Mouse (Mus musculus): Measurements from ENCODE around the gene Ttc28. TPM values are rescaled to one million over a fixed set of nuclear protein-coding genes. Genes with fewer than 3 reads are reported as not detected.

Gene Ttc28
- total and polyA plus RNA-seq, 3 experiments = 0.21 to 0.89 (median 0.28) TPM

DNA sequence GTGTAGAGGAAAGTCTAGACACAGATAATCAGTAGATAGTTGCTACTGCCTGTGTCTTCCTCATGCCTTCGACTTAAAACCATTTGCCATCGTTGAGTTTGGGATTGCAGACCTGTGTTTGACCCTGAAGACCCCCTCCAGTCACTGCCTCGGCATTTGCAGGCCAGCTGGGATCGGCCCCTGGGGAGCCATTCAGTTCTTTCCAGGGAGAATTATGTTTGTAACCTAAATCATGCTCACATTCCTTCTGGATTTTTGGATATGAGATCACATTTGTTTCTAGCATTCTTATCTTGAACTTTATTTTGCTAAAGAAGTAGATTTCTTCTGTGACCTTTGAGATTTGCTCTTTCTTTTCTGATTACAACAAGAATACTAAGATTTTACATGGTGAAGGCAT, 80.5 kb downstream of the Ttc28 start:
- no peak overlapping the region for H3K4me3 ChIP-seq (replicated peaks in 1 of 3; ENCODE audit: low read depth in 2 of 3, low read length in 2 of 3, poor library complexity in 1 of 3)
- dilution Hi-C loops (cut with MboI; ENCODE audit: extremely low pct_ligation_motif_present, extremely low pct_unique_long_range_greater_than_20kb, low sequenced_read_pairs) (no loop called here), in situ Hi-C loops (cut with MboI; ENCODE audit: low pct_ligation_motif_present, low pct_unique_long_range_greater_than_20kb, low sequenced_read_pairs) (no loop called here)

GRCm38 (mm10) chr5:110960890-110961289, 81.3 kb downstream of the Ttc28 start:
- Histone ChIP-seq H3K27me3 (replicated peaks) (peaks cover 2% of the 10 kb centered on the region), H3K9me3 (replicated peaks; ENCODE audit: low read length) (no peaks in the 10 kb centered on the region), H3K4me3 (replicated peaks in 1 of 3; ENCODE audit: low read depth in 2 of 3, low read length in 2 of 3, poor library complexity in 1 of 3) (no peak overlapping the region), H3K36me3 (replicated peaks in 1 of 2; ENCODE audit: control insufficient read depth in 1 of 2, insufficient read depth in 1 of 2, low read length in 1 of 2) (no peaks in the 10 kb centered on the region), H3K4me1 (ENCODE audit: control insufficient read depth in 1 of 2, insufficient read depth in 2 of 2) (peaks cover 0 to 3% of the 10 kb centered on the region in 2 experiments; a peak in 1 of 4 replicates), H3K79me2 (replicated peaks; ENCODE audit: control insufficient read depth, extremely low read depth, insufficient read depth, poor library complexity, severe bottlenecking) (no peaks in the 10 kb centered on the region), H3K27ac (ENCODE audit: insufficient read depth, low read depth) (no peak overlapping the region), H3K9ac (ENCODE audit: insufficient read depth, low read depth) (no peak overlapping the region), H3K4me2 (ENCODE audit: insufficient read depth, low read depth, poor library complexity, severe bottlenecking) (no peak overlapping the region)
- dilution Hi-C loops (cut with MboI; ENCODE audit: extremely low pct_ligation_motif_present, extremely low pct_unique_long_range_greater_than_20kb, low sequenced_read_pairs) = no loop called here
- DNase-seq (ENCODE audit: extremely low read depth) = no peak
- in situ Hi-C loops (cut with MboI; ENCODE audit: low pct_ligation_motif_present, low pct_unique_long_range_greater_than_20kb, low sequenced_read_pairs) = no loop called here
- TF ChIP-seq ZKSCAN1 (IDR thresholded peaks at IDR 0.05; ENCODE audit: borderline replicate concordance, low read depth, low read length) (no peak), JUN (IDR thresholded peaks at IDR 0.05; ENCODE audit: insufficient read depth, low read depth, low read length) (no peak), E2F4 (IDR thresholded peaks at IDR 0.05; ENCODE audit: insufficient replicate concordance, low read depth, low read length) (no peak), GABPA (IDR thresholded peaks at IDR 0.05; ENCODE audit: insufficient replicate concordance, low read depth, low read length) (no peak), POLR2A (IDR thresholded peaks at IDR 0.05; ENCODE audit: low read depth, low read length) (no peak), EP300 (IDR thresholded peaks at IDR 0.05; ENCODE audit: low read length) (no peak), KAT2A (IDR thresholded peaks at IDR 0.05; ENCODE audit: insufficient replicate concordance, low read length) (no peak), JUND (conservative IDR thresholded peaks at IDR 0.05; ENCODE audit: low read depth, low read length) (no peak), NRF1 (IDR thresholded peaks at IDR 0.05; ENCODE audit: low read depth, low read length) (no peak), MAFK (IDR thresholded peaks at IDR 0.05; ENCODE audit: insufficient replicate concordance, low read length) (no peak), SIN3A (IDR thresholded peaks at IDR 0.05; ENCODE audit: low read length) (no peak), NELFE (IDR thresholded peaks at IDR 0.05; ENCODE audit: low read depth, low read length) (no peak), HCFC1 (IDR thresholded peaks at IDR 0.05; ENCODE audit: low read depth, low read length) (no peak), TCF12 (IDR thresholded peaks at IDR 0.05; ENCODE audit: low read depth, low read length) (no peak), ETS1 (conservative IDR thresholded peaks at IDR 0.05; ENCODE audit: low read depth, low read length) (no peak), RAD21 (IDR thresholded peaks at IDR 0.05; ENCODE audit: low read depth, low read length) (no peak), ZMIZ1 (IDR thresholded peaks at IDR 0.05; ENCODE audit: low read depth, low read length) (no peak), USF2 (conservative IDR thresholded peaks at IDR 0.05; ENCODE audit: low read depth, low read length) (no peak), MAX (IDR thresholded peaks at IDR 0.05; ENCODE audit: low read length) (no peak)

More for the DNA sequence above, 80.5 kb downstream of the Ttc28 start:
- Histone ChIP-seq H3K27ac (ENCODE audit: insufficient read depth, low read depth) (no peak overlapping the region), H3K9me3 (replicated peaks; ENCODE audit: low read length) (no peaks in the 10 kb centered on the region), H3K4me1 (ENCODE audit: control insufficient read depth in 1 of 2, insufficient read depth in 2 of 2) (no peaks in the 10 kb centered on the region), H3K9ac (ENCODE audit: insufficient read depth, low read depth) (no peak overlapping the region), H3K36me3 (replicated peaks in 1 of 2; ENCODE audit: control insufficient read depth in 1 of 2, insufficient read depth in 1 of 2, low read length in 1 of 2) (no peaks in the 10 kb centered on the region), H3K79me2 (replicated peaks; ENCODE audit: control insufficient read depth, extremely low read depth, insufficient read depth, poor library complexity, severe bottlenecking) (no peaks in the 10 kb centered on the region), H3K4me2 (ENCODE audit: insufficient read depth, low read depth, poor library complexity, severe bottlenecking) (no peak overlapping the region), H3K27me3 (replicated peaks) (peaks cover 2% of the 10 kb centered on the region)
- TF ChIP-seq SMC3 (IDR thresholded peaks at IDR 0.05; ENCODE audit: low read depth, low read length) = no peak
- no peak for TF ChIP-seq ZKSCAN1 (IDR thresholded peaks at IDR 0.05; ENCODE audit: borderline replicate concordance, low read depth, low read length)
- TF ChIP-seq ZC3H11A (IDR thresholded peaks at IDR 0.05; ENCODE audit: low read depth, low read length) = no peak
- no peak for TF ChIP-seq SIN3A (IDR thresholded peaks at IDR 0.05; ENCODE audit: low read length)
- no peak for TF ChIP-seq EP300 (IDR thresholded peaks at IDR 0.05; ENCODE audit: low read length)
- TF ChIP-seq JUND (conservative IDR thresholded peaks at IDR 0.05; ENCODE audit: low read depth, low read length) = no peak
- TF ChIP-seq ELF1 (IDR thresholded peaks at IDR 0.05; ENCODE audit: low read depth, low read length) = no peak
- no peak for TF ChIP-seq USF2 (conservative IDR thresholded peaks at IDR 0.05; ENCODE audit: low read depth, low read length)
- no peak for TF ChIP-seq KAT2A (IDR thresholded peaks at IDR 0.05; ENCODE audit: insufficient replicate concordance, low read length)
- TF ChIP-seq TBP (conservative IDR thresholded peaks at IDR 0.05; ENCODE audit: low read depth, low read length) = no peak
- no peak for TF ChIP-seq HCFC1 (IDR thresholded peaks at IDR 0.05; ENCODE audit: low read depth, low read length)
- TF ChIP-seq TCF12 (IDR thresholded peaks at IDR 0.05; ENCODE audit: low read depth, low read length) = no peak
- no peak for TF ChIP-seq IRF4 (IDR thresholded peaks at IDR 0.05; ENCODE audit: low read depth, low read length)
- no peak for TF ChIP-seq ZMIZ1 (IDR thresholded peaks at IDR 0.05; ENCODE audit: low read depth, low read length)
- TF ChIP-seq CTCF (conservative IDR thresholded peaks at IDR 0.05 in 1 of 2, IDR thresholded peaks at IDR 0.05 in 1 of 2; ENCODE audit: low read depth in 2 of 2, low read length in 2 of 2) = no peak
- no peak for TF ChIP-seq ZNF384 (IDR thresholded peaks at IDR 0.05; ENCODE audit: low read depth, low read length)
- no peak for TF ChIP-seq USF1 (IDR thresholded peaks at IDR 0.05; ENCODE audit: low read depth, low read length)
- no peak for TF ChIP-seq RAD21 (IDR thresholded peaks at IDR 0.05; ENCODE audit: low read depth, low read length)
- no peak for TF ChIP-seq NELFE (IDR thresholded peaks at IDR 0.05; ENCODE audit: low read depth, low read length)
- DNase-seq (ENCODE audit: extremely low read depth) = no peak

Data from CH12.LX (cell line).